Mouse (Mus musculus) kidney, postnatal 0 days (tissue): ENCODE data around the gene Iqck. TPM values are rescaled to one million over a fixed set of nuclear protein-coding genes. Genes with fewer than 3 reads are reported as not detected.
A peak's percentile ranks its signal among the peaks of the same experiment; 100 is the strongest.

Experiments used
- ATAC-seq: fragments of 200-750 bp; cut with Nextera tagmentation; replicated peaks from 2 replicates; pipeline ENCODE4 v1.8.0; 2017; ENCODE audit warnings: low read depth, moderate number of reproducible peaks, moderate TSS enrichment, moderate library complexity; ENCODE audit not compliant: low FRiP score
- DNase-seq: peaks from one replicate; pipeline ENCODE4 v3.0.0-alpha.2; 2016; ENCODE audit warnings: low spot score
- H3K27ac ChIP-seq: fragments of 300-500 bp; sonication (generic); 2 replicates; pipeline ENCODE4 v1.5.1; 2014; ENCODE audit warnings: mild to moderate bottlenecking
- H3K27me3 ChIP-seq: fragments of 300-500 bp; sonication (generic); 2 replicates; pipeline ENCODE4 v1.6.1; 2014; ENCODE audit warnings: low read length, mixed read lengths; ENCODE audit not compliant: insufficient read depth
- H3K36me3 ChIP-seq: fragments of 300-500 bp; sonication (generic); 2 replicates; pipeline ENCODE4 v1.6.1; 2014; ENCODE audit warnings: low read length, mixed read lengths; ENCODE audit not compliant: insufficient read depth
- H3K4me1 ChIP-seq: fragments of 300-500 bp; sonication (generic); replicated peaks from 2 replicates; pipeline ENCODE4 v1.6.1; 2014; ENCODE audit warnings: antibody characterized with exemption, low read length, mixed read lengths; ENCODE audit not compliant: insufficient read depth
- H3K4me2 ChIP-seq: fragments of 300-500 bp; sonication (generic); 2 replicates; pipeline ENCODE4 v1.6.1; 2014; ENCODE audit warnings: mild to moderate bottlenecking, low read length, moderate library complexity, mixed read lengths
- H3K4me3 ChIP-seq: fragments of 300-500 bp; sonication (generic); replicated peaks from 2 replicates; pipeline ENCODE4 v1.5.1; 2014; ENCODE audit warnings: low read depth, low read length
- H3K9ac ChIP-seq: fragments of 300-500 bp; sonication (generic); 2 replicates; pipeline ENCODE4 v1.6.1; 2014; ENCODE audit warnings: low read depth, low read length
- H3K9me3 ChIP-seq: fragments of 300-500 bp; sonication (generic); replicated peaks from 2 replicates; pipeline ENCODE4 v1.6.1; 2016; ENCODE audit warnings: low read length, inconsistent platforms, mixed read lengths
- CTCF ChIP-seq: IDR thresholded peaks from 2 replicates; pipeline ENCODE4 v1.5.1; 2016; ENCODE audit warnings: antibody characterized with exemption, low read depth, mild to moderate bottlenecking, moderate library complexity
- WGBS: fragments of 180-500 bp; shearing (Covaris S2); extraction: QIAGEN DNeasy Blood & Tissue Kit; methylation state at CpG from one replicate; pipeline ENCODE4 v1.1.7; 2014; 5-methylcytosine and 5-hydroxymethylcytosine counted together
- polyA plus RNA-seq: library from polyadenylated mRNA; unstranded; fragments of >200 nt; fragmentation: Nextera tagmentation; extraction: Ambion mirVana; gene quantifications from 2 replicates; pipeline ENCODE4 v1.2.1, GENCODE M21; 2015

Iqck gene
- polyA plus RNA-seq, 1 experiment from 2014 or later: 2.9 TPM

GRCm38 (mm10) chr7:118837901-118838300 lies 17.7 kb upstream of the Iqck start:
- no peak for DNase-seq
- no peak overlapping the region for H3K4me2 ChIP-seq
- no peaks in the 10 kb centered on the region for H3K9me3 ChIP-seq
- no peak for TF ChIP-seq CTCF
- H3K27ac ChIP-seq: no peak overlapping the region
- no peaks in the 10 kb centered on the region for H3K27me3 ChIP-seq
- 75% methylated on average over 5 of the region's 5 CpGs for WGBS
- no peak for ATAC-seq
- H3K9ac ChIP-seq: no peak overlapping the region
- H3K36me3 ChIP-seq: peaks cover 44% of the 10 kb centered on the region
- H3K4me3 ChIP-seq: no peak overlapping the region
- no peaks in the 10 kb centered on the region for H3K4me1 ChIP-seq

- 76% methylated on average over 8 of the region's 8 CpGs for WGBS
- ATAC-seq (no peak), DNase-seq (no peak)
- no peak overlapping the region for H3K27ac ChIP-seq
- H3K27me3 ChIP-seq: no peaks in the 10 kb centered on the region
- no peak for TF ChIP-seq CTCF
- H3K9ac ChIP-seq: no peak overlapping the region
- H3K4me1 ChIP-seq: no peaks in the 10 kb centered on the region
- no peak overlapping the region for H3K4me2 ChIP-seq
- H3K4me3 ChIP-seq: no peak overlapping the region
- H3K36me3 ChIP-seq: peaks cover 61% of the 10 kb centered on the region
- no peaks in the 10 kb centered on the region for H3K9me3 ChIP-seq
These were observed 14.4 kb upstream of the Iqck start for GRCm38 (mm10) chr7:118841030-118841745.

- Histone ChIP-seq H3K4me1 (no peaks in the 10 kb centered on the region), H3K36me3 (peaks cover 60% of the 10 kb centered on the region), H3K9ac (no peak overlapping the region), H3K4me2 (no peak overlapping the region), H3K4me3 (no peak overlapping the region), H3K27ac (no peak overlapping the region), H3K9me3 (no peaks in the 10 kb centered on the region), H3K27me3 (no peaks in the 10 kb centered on the region)
- TF ChIP-seq CTCF: 0 out of 2 replicates have a peak, but pooled peaks have one; percentile 4
- WGBS: 54% methylated on average over 1 of the region's 1 CpGs
- no peak for ATAC-seq
- no peak for DNase-seq
These were observed 13.8 kb upstream of the Iqck start for GRCm38 (mm10) chr7:118841796-118842195.

- no peaks in the 10 kb centered on the region for H3K4me1 ChIP-seq
- H3K9me3 ChIP-seq: no peaks in the 10 kb centered on the region
- no peak overlapping the region for H3K4me2 ChIP-seq
- ATAC-seq (no peak), DNase-seq (no peak)
- no peak for TF ChIP-seq CTCF
- H3K27me3 ChIP-seq: no peaks in the 10 kb centered on the region
- no peak overlapping the region for H3K4me3 ChIP-seq
- 82% methylated on average over 4 of the region's 4 CpGs for WGBS
- peaks cover 62% of the 10 kb centered on the region for H3K36me3 ChIP-seq
- H3K27ac ChIP-seq: no peak overlapping the region
- no peak overlapping the region for H3K9ac ChIP-seq
These were observed 12.6 kb upstream of the Iqck start for GRCm38 (mm10) chr7:118842938-118843337.

DNA sequence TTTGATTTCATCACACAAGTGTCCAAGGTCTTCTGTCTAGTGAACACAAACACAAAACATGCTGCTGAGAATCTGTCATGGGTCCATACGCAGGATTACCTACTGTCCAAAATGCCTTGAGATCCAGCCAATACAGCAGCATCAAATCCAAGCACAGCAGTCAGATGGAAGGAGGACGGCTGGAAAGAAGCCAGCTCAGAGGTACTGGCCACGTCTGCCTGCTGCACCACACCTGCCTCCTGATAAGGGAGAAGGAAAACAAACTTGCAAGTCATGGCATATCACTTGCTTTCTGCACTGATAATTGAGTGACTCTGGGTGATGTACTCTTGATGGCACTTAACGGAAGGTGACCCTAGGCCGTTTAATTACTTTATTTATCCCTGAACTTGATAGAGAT lies 10.4 kb upstream of the Iqck start:
- ATAC-seq: no peak
- DNase-seq: no peak
- no peaks in the 10 kb centered on the region for H3K9me3 ChIP-seq
- peaks cover 4% of the 10 kb centered on the region; the same call in 1 of the 2 replicates for H3K4me1 ChIP-seq
- H3K36me3 ChIP-seq: peaks cover 70% of the 10 kb centered on the region
- H3K4me2 ChIP-seq: no peak overlapping the region
- no peak overlapping the region for H3K27ac ChIP-seq
- H3K4me3 ChIP-seq: no peak overlapping the region
- TF ChIP-seq CTCF: no peak
- 78% methylated on average over 5 of the region's 5 CpGs for WGBS
- H3K27me3 ChIP-seq: no peaks in the 10 kb centered on the region
- no peak overlapping the region for H3K9ac ChIP-seq

DNA sequence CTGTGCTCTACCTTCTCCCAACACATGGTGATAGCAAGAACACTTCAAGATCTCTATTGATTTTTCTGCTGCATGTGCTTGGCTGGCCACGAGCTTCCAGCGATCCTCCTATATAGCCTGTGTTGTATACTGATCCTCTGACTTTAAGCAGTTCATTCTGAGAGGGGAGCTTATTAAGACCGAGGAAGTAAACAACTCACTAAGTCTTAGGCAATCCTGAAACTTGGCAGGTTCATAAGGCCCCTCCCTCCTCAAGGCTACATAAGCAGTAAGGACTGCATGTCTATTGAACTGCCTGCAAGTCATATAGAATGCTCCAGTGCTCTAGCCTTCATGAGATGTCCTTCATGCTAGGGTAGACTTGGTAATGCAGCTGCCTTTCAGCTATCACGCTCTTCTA lies 9.2 kb upstream of the Iqck start:
- no peak for TF ChIP-seq CTCF
- no peaks in the 10 kb centered on the region for H3K27me3 ChIP-seq
- H3K4me2 ChIP-seq: no peak overlapping the region
- H3K36me3 ChIP-seq: peaks cover 67% of the 10 kb centered on the region
- ATAC-seq: no peak
- H3K27ac ChIP-seq: no peak overlapping the region
- 88% methylated on average over 4 of the region's 4 CpGs for WGBS
- DNase-seq: no peak
- H3K4me3 ChIP-seq: no peak overlapping the region
- H3K4me1 ChIP-seq: peaks cover 8% of the 10 kb centered on the region; the same call in 1 of the 2 replicates
- no peaks in the 10 kb centered on the region for H3K9me3 ChIP-seq
- no peak overlapping the region for H3K9ac ChIP-seq

GRCm38 (mm10) chr7:118848796-118849195 lies 6.8 kb upstream of the Iqck start:
- WGBS: 59% methylated on average over 10 of the region's 10 CpGs
- DNase-seq: peak; percentile 7
- H3K9ac ChIP-seq: no peak overlapping the region
- peak; percentile 53; the same call in 1 of the 2 replicates for ATAC-seq
- no peaks in the 10 kb centered on the region for H3K27me3 ChIP-seq
- H3K9me3 ChIP-seq: no peaks in the 10 kb centered on the region
- H3K36me3 ChIP-seq: peaks cover 68% of the 10 kb centered on the region
- H3K27ac ChIP-seq: peak overlapping the region; percentile 62; the same call in 1 of the 2 replicates
- H3K4me2 ChIP-seq: no peak overlapping the region
- no peak overlapping the region for H3K4me3 ChIP-seq
- TF ChIP-seq CTCF: no peak
- H3K4me1 ChIP-seq: peaks cover 8% of the 10 kb centered on the region; the same call in 1 of the 2 replicates
